9 mouse cellular contexts compared by ENCODE assay signal in the genomic region with DNA sequence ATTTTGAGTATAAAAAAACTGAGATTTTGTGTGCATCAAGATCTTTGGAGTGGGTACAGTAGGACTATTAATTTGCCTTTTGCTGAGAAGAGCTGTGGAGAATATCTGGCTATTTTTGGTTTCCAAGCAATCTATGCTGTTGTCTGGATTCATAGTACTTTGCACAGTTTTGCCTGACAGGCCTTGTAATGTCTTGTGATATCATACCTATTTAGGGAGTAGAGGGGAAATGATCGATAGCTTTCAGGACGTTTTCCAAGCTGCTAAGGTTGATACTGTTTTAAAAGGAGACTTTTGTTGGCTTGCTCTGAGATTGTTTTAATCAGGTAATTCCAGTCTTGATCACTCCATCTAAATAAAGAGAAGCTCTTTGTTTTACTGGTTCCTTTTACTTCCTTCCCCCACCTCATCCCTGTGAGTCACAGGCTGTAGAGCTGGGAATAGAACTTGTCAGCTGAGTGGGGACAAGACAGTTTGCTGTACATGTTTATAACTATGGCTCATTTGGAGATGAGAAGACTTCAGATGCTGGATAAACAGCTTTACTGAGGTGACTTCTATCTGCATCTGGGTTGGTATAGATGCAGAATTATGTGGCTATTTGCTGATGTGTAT. TPM values are rescaled to one million over a fixed set of nuclear protein-coding genes. Genes with fewer than 3 reads are reported as not detected.
DNase-seq lines count a peak whose midpoint lies in the region; ATAC-seq and TF ChIP-seq lines count a peak whose summit lies in the region.
"Had no signal": no experiment of that assay in that cellular context is flagged by ENCODE, and none has a peak within 500 bp of the region (broad histone marks: within the 10 kb centered on the region; RNA-seq: fewer than 3 reads in every experiment).

No protein-coding gene starts in this region.

- DNase-seq in forebrain, embryonic 14.5 days (ENCODE audit: low spot score), result no peak
- DNase-seq in left cerebral cortex, adult 2 months (ENCODE audit: extremely low spot score in 1 of 2, low spot score in 2 of 2), result peak in 1 of 2 experiments; percentile 37
- no peak for DNase-seq in left cerebral cortex, postnatal 4 days
- DNase-seq in forebrain, postnatal 0 days, result no peak
- no peak for DNase-seq in embryo, embryonic 9.5 days (ENCODE audit: extremely low spot score)
- DNase-seq in spleen, postnatal 36 days (ENCODE audit: low spot score in 2 of 2), result no peak

- ATAC-seq in forebrain, embryonic 15.5 days (replicated peaks), result no peak
- no peak for ATAC-seq in forebrain, embryonic 14.5 days
- ATAC-seq in forebrain, postnatal 0 days, result peak; percentile 23; the same call in 1 of the 2 replicates

- no peak overlapping the region for H3K4me3 ChIP-seq in forebrain, embryonic 15.5 days
- no peak overlapping the region for H3K4me3 ChIP-seq in forebrain, embryonic 14.5 days (ENCODE audit: low read depth, low read length)
- H3K4me3 ChIP-seq in left cerebral cortex, adult 2 months, result peak overlapping the region; percentile 36
- no peak overlapping the region for H3K4me3 ChIP-seq in forebrain, postnatal 0 days (ENCODE audit: low read depth, low read length)
- H3K4me3 ChIP-seq in olfactory bulb, adult 2 months (ENCODE audit: insufficient read depth, low read depth, low read length), result no peak overlapping the region
- H3K4me3 ChIP-seq: erythroblast, embryonic 14.5 days had no signal

- no peaks in the 10 kb centered on the region for H3K9me3 ChIP-seq in forebrain, embryonic 15.5 days
- H3K9me3 ChIP-seq in forebrain, embryonic 14.5 days (replicated peaks; ENCODE audit: control insufficient read depth, low read length), result no peaks in the 10 kb centered on the region
- no peaks in the 10 kb centered on the region for H3K9me3 ChIP-seq in forebrain, postnatal 0 days (ENCODE audit: low read length)

- peaks cover 25% of the 10 kb centered on the region for H3K4me1 ChIP-seq in forebrain, embryonic 15.5 days
- H3K4me1 ChIP-seq in forebrain, embryonic 14.5 days (ENCODE audit: control insufficient read depth, insufficient read depth, low read length), result peaks cover 10% of the 10 kb centered on the region; the same call in 1 of the 2 replicates
- H3K4me1 ChIP-seq in forebrain, postnatal 0 days (ENCODE audit: insufficient read depth), result peaks cover 15% of the 10 kb centered on the region; the same call in 1 of the 2 replicates
- 0 out of 2 replicates have a peak, but pooled peaks cover 2% of the 10 kb centered on the region for H3K4me1 ChIP-seq in olfactory bulb, adult 2 months (ENCODE audit: control insufficient read depth, insufficient read depth, low read length)

- H3K27me3 ChIP-seq in forebrain, embryonic 15.5 days, result no peaks in the 10 kb centered on the region
- H3K27me3 ChIP-seq in forebrain, embryonic 14.5 days (replicated peaks; ENCODE audit: control insufficient read depth, insufficient read depth, low read length), result no peaks in the 10 kb centered on the region
- H3K27me3 ChIP-seq in forebrain, postnatal 0 days (ENCODE audit: insufficient read depth, low read length), result no peaks in the 10 kb centered on the region

- peak overlapping the region; percentile 36; the same call in 1 of the 2 replicates for H3K27ac ChIP-seq in forebrain, embryonic 15.5 days (replicated peaks)
- H3K27ac ChIP-seq in forebrain, embryonic 14.5 days (ENCODE audit: low read depth, low read length), result no peak overlapping the region
- H3K27ac ChIP-seq in left cerebral cortex, adult 2 months, result peak overlapping the region; percentile 90
- H3K27ac ChIP-seq in forebrain, postnatal 0 days (ENCODE audit: low read depth, low read length), result peak overlapping the region; percentile 17
- peak overlapping the region; percentile 88 for H3K27ac ChIP-seq in olfactory bulb, adult 2 months (ENCODE audit: insufficient read depth, low read depth, low read length)

- H3K9ac ChIP-seq in forebrain, embryonic 15.5 days (replicated peaks), result no peak overlapping the region
- H3K9ac ChIP-seq in forebrain, embryonic 14.5 days (ENCODE audit: low read length), result no peak overlapping the region
- no peak overlapping the region for H3K9ac ChIP-seq in forebrain, postnatal 0 days

- TF ChIP-seq POLR2A in olfactory bulb, adult 2 months (IDR thresholded peaks at IDR 0.05; ENCODE audit: insufficient read depth, low read depth, low read length), result no peak

- TF ChIP-seq CTCF in left cerebral cortex, adult 2 months (IDR thresholded peaks at IDR 0.05), result no peak
- no peak for TF ChIP-seq CTCF in forebrain, postnatal 0 days (IDR thresholded peaks at IDR 0.05; ENCODE audit: low read depth)
- no peak for TF ChIP-seq CTCF in olfactory bulb, adult 2 months (IDR thresholded peaks at IDR 0.05; ENCODE audit: insufficient read depth, low read depth, low read length)

- 64% methylated on average over 2 of the region's 2 CpGs for WGBS in forebrain, embryonic 15.5 days
- WGBS in forebrain, embryonic 14.5 days, result 75% methylated on average over 2 of the region's 2 CpGs
- 59% methylated on average over 2 of the region's 2 CpGs for WGBS in forebrain, postnatal 0 days
- WGBS in olfactory bulb, adult 2 months, result 18% methylated on average over 2 of the region's 2 CpGs

- H3K36me3 ChIP-seq in forebrain, embryonic 15.5 days, result no peaks in the 10 kb centered on the region
- H3K36me3 ChIP-seq in forebrain, embryonic 14.5 days (ENCODE audit: control insufficient read depth, insufficient read depth, low read length), result no peaks in the 10 kb centered on the region
- no peaks in the 10 kb centered on the region for H3K36me3 ChIP-seq in forebrain, postnatal 0 days (ENCODE audit: insufficient read depth)

- H3K4me2 ChIP-seq in forebrain, embryonic 15.5 days (replicated peaks), result no peak overlapping the region
- H3K4me2 ChIP-seq in forebrain, embryonic 14.5 days (ENCODE audit: low read length), result no peak overlapping the region
- H3K4me2 ChIP-seq in forebrain, postnatal 0 days (ENCODE audit: low read depth), result no peak overlapping the region

- intact Hi-C loops in left cerebral cortex, adult 2 months (cut with DNase I), result loop anchor here (2.0 to 5.0 kb wide), 4 partner anchors 25 to 93 kb away; a partner anchor contains a TSS
- intact Hi-C loops in left cerebral cortex, postnatal 4 days (cut with DNase I), result no loop called here

RNA-seq across cellular contexts. Expression of a gene that starts 25.4 kb away (rescaled TPM):
- polyA plus RNA-seq in forebrain, embryonic 15.5 days (2015; fragmentation: Nextera tagmentation; extraction: Ambion mirVana), result 132 and 136 TPM in 2 replicates
- 76.4 and 91.0 TPM in 2 replicates for polyA plus RNA-seq in forebrain, embryonic 14.5 days (2014; fragmentation: Nextera tagmentation; extraction: Ambion mirVana)
- 100 to 1,000 TPM; 146 to 149 TPM for total RNA-seq in left cerebral cortex, adult 2 months (2021)
- total RNA-seq in left cerebral cortex, postnatal 4 days (2021), result 100 to 1,000 TPM; 133 to 142 TPM
- total RNA-seq in forebrain, postnatal 0 days (2014; rRNA removed), result 74.5 and 83.7 TPM in 2 replicates
- 56.9 and 72.2 TPM in 2 replicates for polyA plus RNA-seq in forebrain, postnatal 0 days (2015; fragmentation: Nextera tagmentation; extraction: Ambion mirVana)
- 177 and 210 TPM in 2 replicates for polyA plus RNA-seq in olfactory bulb, adult 2 months (2012; ENCODE audit: insufficient read depth, insufficient read length, low replicate concordance, missing spikeins)
